Mouse (Mus musculus) limb, embryonic 11.5 days (tissue): ENCODE results near the gene Stard3. TPM values are rescaled to one million over a fixed set of nuclear protein-coding genes. Genes with fewer than 3 reads are reported as not detected.

ENCODE experiments used
- ATAC-seq: fragments of 200-750 bp; cut with Nextera tagmentation; 2 replicates; pipeline ENCODE4 v1.8.0; 2017; ENCODE audit warnings: low read depth; ENCODE audit not compliant: insufficient number of reproducible peaks, low FRiP score, low TSS enrichment
- DNase-seq: peaks from one replicate; pipeline ENCODE4 v3.0.0-alpha.2; 2015; ENCODE audit warnings: low spot score
- H3K27ac ChIP-seq: fragments of 300-500 bp; sonication (generic); replicated peaks from 2 replicates; pipeline ENCODE4 v1.5.1; 2014; ENCODE audit warnings: low read depth, mild to moderate bottlenecking, low read length
- H3K27me3 ChIP-seq: fragments of 300-500 bp; sonication (generic); 2 replicates; pipeline ENCODE4 v1.6.1; 2014; ENCODE audit warnings: mild to moderate bottlenecking, low read length, mixed read lengths; ENCODE audit not compliant: control insufficient read depth, insufficient read depth
- H3K36me3 ChIP-seq: fragments of 300-500 bp; sonication (generic); 2 replicates; pipeline ENCODE4 v1.6.1; 2014; ENCODE audit warnings: mild to moderate bottlenecking, low read length, moderate library complexity, mixed read lengths; ENCODE audit not compliant: control insufficient read depth, insufficient read depth
- H3K4me1 ChIP-seq: fragments of 300-500 bp; sonication (generic); 2 replicates; pipeline ENCODE4 v1.6.1; 2014; ENCODE audit warnings: low read length, mixed read lengths; ENCODE audit not compliant: control insufficient read depth, insufficient read depth
- H3K4me2 ChIP-seq: fragments of 300-500 bp; sonication (generic); 2 replicates; pipeline ENCODE4 v1.6.1; 2014; ENCODE audit warnings: low read depth, mild to moderate bottlenecking, moderate library complexity; ENCODE audit not compliant: severe bottlenecking
- H3K4me3 ChIP-seq: fragments of 300-500 bp; sonication (generic); 2 replicates; pipeline ENCODE4 v1.5.1; 2014; ENCODE audit warnings: low read depth, low read length
- H3K9ac ChIP-seq: fragments of 300-500 bp; sonication (generic); 2 replicates; pipeline ENCODE4 v1.6.1; 2014; ENCODE audit warnings: mild to moderate bottlenecking, low read length
- H3K9me3 ChIP-seq: fragments of 300-500 bp; sonication (generic); 2 replicates; pipeline ENCODE4 v1.6.1; 2016; ENCODE audit warnings: low read length; ENCODE audit not compliant: control insufficient read depth
- WGBS: fragments of 180-500 bp; shearing (Covaris S2); extraction: QIAGEN DNeasy Blood & Tissue Kit; methylation state at CpG from one replicate; pipeline ENCODE4 v1.1.7; 2014; 5-methylcytosine and 5-hydroxymethylcytosine counted together
- polyA plus RNA-seq: library from polyadenylated mRNA; unstranded; fragments of >200 nt; fragmentation: Nextera tagmentation; extraction: Ambion mirVana; gene quantifications from 2 replicates; pipeline ENCODE4 v1.2.1, GENCODE M21; 2014

The Stard3 gene
- polyA plus RNA-seq = 37.7 and 38.3 TPM in 2 replicates

- WGBS = under 1% methylated on average over 50 of the region's 60 CpGs
- peak; percentile 85 for ATAC-seq
- H3K9me3 ChIP-seq = no peaks in the 10 kb centered on the region
- peak within 1 kb of the TSS; percentile 74 for H3K9ac ChIP-seq
- peaks cover 10% of the 10 kb centered on the region for H3K27me3 ChIP-seq
- no peaks in the 10 kb centered on the region for H3K36me3 ChIP-seq
- peak within 1 kb of the TSS; percentile 45 for H3K27ac ChIP-seq
- peak within 1 kb of the TSS; percentile 69 for H3K4me2 ChIP-seq
- peak; percentile 92 for DNase-seq
- H3K4me3 ChIP-seq = peak within 1 kb of the TSS; percentile 70
- peaks cover 22% of the 10 kb centered on the region for H3K4me1 ChIP-seq
These were observed at the start of gene Stard3 for GRCm38 (mm10) chr11:98358161-98359083. TSS of gene Stard3 (plus strand) at chr11:98358368.

- DNase-seq (peak; percentile 90), ATAC-seq (no peak)
- Histone ChIP-seq H3K27me3 (peaks cover 54% of the 10 kb centered on the region), H3K9ac (no peak overlapping the region), H3K9me3 (no peaks in the 10 kb centered on the region), H3K4me2 (no peak overlapping the region), H3K36me3 (no peaks in the 10 kb centered on the region), H3K4me3 (no peak overlapping the region), H3K27ac (no peak overlapping the region), H3K4me1 (no peaks in the 10 kb centered on the region)
- WGBS = 2% methylated on average over 26 of the region's 26 CpGs
These were observed 44.3 kb upstream of the Stard3 start for GRCm38 (mm10) chr11:98313790-98314323.

GRCm38 (mm10) chr11:98317479-98317878 is 40.7 kb upstream of the Stard3 start:
- H3K36me3 ChIP-seq = no peaks in the 10 kb centered on the region
- no peak overlapping the region for H3K9ac ChIP-seq
- H3K4me3 ChIP-seq = no peak overlapping the region
- no peak overlapping the region for H3K4me2 ChIP-seq
- no peaks in the 10 kb centered on the region for H3K4me1 ChIP-seq
- ATAC-seq (no peak), DNase-seq (no peak)
- H3K27ac ChIP-seq = no peak overlapping the region
- 2% methylated on average over 7 of the region's 7 CpGs for WGBS
- H3K27me3 ChIP-seq = peaks cover 89% of the 10 kb centered on the region
- H3K9me3 ChIP-seq = no peaks in the 10 kb centered on the region

GRCm38 (mm10) chr11:98318421-98319116 is 39.6 kb upstream of the Stard3 start:
- DNase-seq (no peak), ATAC-seq (no peak)
- H3K4me3 ChIP-seq = no peak overlapping the region
- H3K4me1 ChIP-seq = no peaks in the 10 kb centered on the region
- H3K9ac ChIP-seq = no peak overlapping the region
- no peak overlapping the region for H3K27ac ChIP-seq
- H3K27me3 ChIP-seq = peaks cover 97% of the 10 kb centered on the region
- H3K4me2 ChIP-seq = no peak overlapping the region
- WGBS = 3% methylated on average over 14 of the region's 14 CpGs
- no peaks in the 10 kb centered on the region for H3K9me3 ChIP-seq
- no peaks in the 10 kb centered on the region for H3K36me3 ChIP-seq

- Histone ChIP-seq H3K36me3 (no peaks in the 10 kb centered on the region), H3K9ac (no peak overlapping the region), H3K9me3 (no peaks in the 10 kb centered on the region), H3K27ac (no peak overlapping the region), H3K27me3 (peaks cover 98% of the 10 kb centered on the region), H3K4me1 (no peaks in the 10 kb centered on the region), H3K4me3 (no peak overlapping the region), H3K4me2 (no peak overlapping the region)
- DNase-seq (no peak), ATAC-seq (no peak)
- WGBS = 2% methylated on average over 15 of the region's 15 CpGs
These were observed 39.0 kb upstream of the Stard3 start for GRCm38 (mm10) chr11:98319120-98319519.

GRCm38 (mm10) chr11:98319544-98319943 is 38.6 kb upstream of the Stard3 start:
- 15% methylated on average over 4 of the region's 4 CpGs for WGBS
- no peak for DNase-seq

GRCm38 (mm10) chr11:98319944-98320343 is 38.2 kb upstream of the Stard3 start:
- Histone ChIP-seq H3K36me3 (no peaks in the 10 kb centered on the region), H3K27ac (no peak overlapping the region), H3K27me3 (peaks cover 98% of the 10 kb centered on the region), H3K9me3 (no peaks in the 10 kb centered on the region), H3K4me2 (no peak overlapping the region), H3K4me3 (no peak overlapping the region), H3K4me1 (no peaks in the 10 kb centered on the region), H3K9ac (no peak overlapping the region)
- DNase-seq (no peak), ATAC-seq (no peak)
- WGBS = 7% methylated on average over 2 of the region's 2 CpGs

More at GRCm38 (mm10) chr11:98319544-98319943, 38.6 kb upstream of the Stard3 start:
- Histone ChIP-seq H3K9ac (no peak overlapping the region), H3K36me3 (no peaks in the 10 kb centered on the region), H3K27ac (no peak overlapping the region), H3K9me3 (no peaks in the 10 kb centered on the region), H3K4me1 (no peaks in the 10 kb centered on the region), H3K4me2 (no peak overlapping the region), H3K4me3 (no peak overlapping the region), H3K27me3 (peaks cover 98% of the 10 kb centered on the region)
- no peak for ATAC-seq

- H3K4me1 ChIP-seq = no peaks in the 10 kb centered on the region
- H3K9me3 ChIP-seq = no peaks in the 10 kb centered on the region
- WGBS = 10% methylated on average over 12 of the region's 12 CpGs
- DNase-seq = no peak
- no peaks in the 10 kb centered on the region for H3K36me3 ChIP-seq
- no peak overlapping the region for H3K9ac ChIP-seq
- no peak overlapping the region for H3K4me2 ChIP-seq
- no peak for ATAC-seq
- peaks cover 99% of the 10 kb centered on the region for H3K27me3 ChIP-seq
- no peak overlapping the region for H3K4me3 ChIP-seq
- H3K27ac ChIP-seq = no peak overlapping the region
These were observed 37.8 kb upstream of the Stard3 start for GRCm38 (mm10) chr11:98320381-98320780.
